Mouse (Mus musculus): Measurements from ENCODE around the gene Gm10273.

GRCm38 (mm10) chr10:59353065-59353464 is 42.4 kb upstream of the Gm10273 start:
- TF ChIP-seq CTCF (IDR thresholded peaks at IDR 0.05; ENCODE audit: control insufficient read depth, insufficient read depth, insufficient read length): no peak
- no peak for TF ChIP-seq MAX (IDR thresholded peaks at IDR 0.05)
- TF ChIP-seq MYOG (IDR thresholded peaks at IDR 0.05; ENCODE audit: control insufficient read depth, extremely low read depth, insufficient read length): no peak
- no peak for TF ChIP-seq USF1 (IDR thresholded peaks at IDR 0.05; ENCODE audit: low read depth)
- TF ChIP-seq MYOD1 (IDR thresholded peaks at IDR 0.05; ENCODE audit: control insufficient read depth, insufficient read length, low read depth): no peak

All from C2C12 (cell line).